Mouse (Mus musculus): ENCODE measurements around the gene Vkorc1l1. TPM values are rescaled to one million over a fixed set of nuclear protein-coding genes. Genes with fewer than 3 reads are reported as not detected.

The Vkorc1l1 gene
- polyA plus RNA-seq, 1 experiment from 2014 or later, result 31.3 TPM

- H3K27me3 ChIP-seq, result no peaks in the 10 kb centered on the region
- no peak overlapping the region for H3K4me2 ChIP-seq
- H3K4me1 ChIP-seq (replicated peaks), result no peaks in the 10 kb centered on the region
- no peak for ATAC-seq (ENCODE audit: low FRiP score, low read depth)
- H3K4me3 ChIP-seq, result no peak overlapping the region
- 94% methylated on average over 4 of the region's 4 CpGs for WGBS
- H3K9ac ChIP-seq, result no peak overlapping the region
- H3K27ac ChIP-seq (replicated peaks), result no peak overlapping the region
- peaks cover 10% of the 10 kb centered on the region; the same call in 1 of the 2 replicates for H3K36me3 ChIP-seq
- no peaks in the 10 kb centered on the region for H3K9me3 ChIP-seq
Observed at GRCm38 (mm10) chr5:130009784-130010183, 68.0 kb downstream of the Vkorc1l1 start.

DNA sequence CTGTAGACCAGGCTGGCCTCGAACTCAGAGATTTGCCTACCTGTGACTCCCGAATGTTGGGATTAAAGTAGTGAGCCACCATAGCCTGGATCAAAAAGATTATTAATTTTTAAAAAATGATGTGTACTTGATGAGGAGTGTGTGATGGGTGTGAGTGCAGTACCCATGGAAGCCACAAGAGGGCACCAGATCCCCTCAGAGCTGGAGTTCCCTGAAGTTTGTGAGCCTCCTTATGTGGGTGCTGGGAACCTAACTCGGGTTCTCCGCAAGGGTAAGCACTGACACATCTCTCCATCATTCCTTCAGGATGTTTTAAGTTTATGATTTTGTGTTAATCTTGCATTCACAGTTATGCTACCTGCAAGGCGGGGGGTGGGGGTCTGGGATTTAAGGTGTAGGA is 69.2 kb downstream of the Vkorc1l1 start:
- Histone ChIP-seq H3K9me3 (no peaks in the 10 kb centered on the region), H3K27me3 (no peaks in the 10 kb centered on the region), H3K4me2 (no peak overlapping the region), H3K36me3 (peaks cover 13% of the 10 kb centered on the region; the same call in 1 of the 2 replicates), H3K4me3 (no peak overlapping the region), H3K4me1 (replicated peaks) (no peaks in the 10 kb centered on the region), H3K9ac (no peak overlapping the region), H3K27ac (replicated peaks) (no peak overlapping the region)
- no peak for ATAC-seq (ENCODE audit: low FRiP score, low read depth)
- 97% methylated on average over 5 of the region's 5 CpGs for WGBS

DNA sequence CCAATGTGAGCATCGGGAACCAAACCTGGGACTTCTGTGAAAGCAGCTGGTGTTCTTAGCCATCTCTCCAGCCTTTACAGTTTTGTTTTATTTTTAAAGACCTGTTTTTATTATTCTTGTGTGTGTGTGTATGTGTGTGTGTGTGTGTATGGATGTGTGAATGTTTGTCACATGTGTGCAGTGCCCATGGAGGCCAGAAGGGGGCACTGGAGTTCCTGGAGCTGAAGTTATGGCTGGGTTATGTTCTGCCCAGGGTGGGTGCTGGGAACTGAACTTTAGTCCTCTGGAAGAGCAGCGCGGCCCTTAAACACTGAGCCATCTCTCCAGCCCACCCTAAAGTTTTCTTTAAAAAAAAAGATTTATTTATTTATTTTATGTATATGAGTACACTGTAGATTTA is 73.3 kb downstream of the Vkorc1l1 start:
- peaks cover 13% of the 10 kb centered on the region; the same call in 1 of the 2 replicates for H3K36me3 ChIP-seq
- H3K9ac ChIP-seq, result no peak overlapping the region
- H3K4me2 ChIP-seq, result no peak overlapping the region
- no peaks in the 10 kb centered on the region for H3K27me3 ChIP-seq
- H3K4me3 ChIP-seq, result no peak overlapping the region
- no peaks in the 10 kb centered on the region for H3K4me1 ChIP-seq (replicated peaks)
- no peak overlapping the region for H3K27ac ChIP-seq (replicated peaks)
- H3K9me3 ChIP-seq, result no peaks in the 10 kb centered on the region
- 100% methylated on average over 3 of the region's 3 CpGs for WGBS
- no peak for ATAC-seq (ENCODE audit: low FRiP score, low read depth)

DNA sequence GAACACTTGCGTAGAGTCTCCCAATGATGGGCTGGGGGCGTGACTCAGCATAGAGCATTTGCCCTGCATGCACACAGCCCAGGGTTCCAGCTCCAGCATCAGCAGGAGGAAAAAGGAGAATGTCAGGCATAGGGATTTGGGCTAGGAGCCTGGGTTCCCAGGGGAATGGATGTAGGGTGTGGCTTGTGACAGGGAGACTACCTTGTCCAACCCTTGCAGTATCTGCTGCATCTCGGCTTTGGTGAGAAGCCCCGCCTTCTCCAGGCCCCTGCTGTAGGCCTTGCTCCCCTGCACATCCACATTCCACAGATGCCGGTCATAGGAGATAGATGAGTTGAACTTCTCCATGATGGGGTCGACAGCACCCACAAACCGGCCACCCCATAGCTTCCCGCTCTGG is 77.7 kb downstream of the Vkorc1l1 start:
- H3K4me1 ChIP-seq (replicated peaks), result peaks cover 16% of the 10 kb centered on the region; the same call in 1 of the 2 replicates
- peaks cover 3% of the 10 kb centered on the region; the same call in 1 of the 2 replicates for H3K36me3 ChIP-seq
- H3K4me3 ChIP-seq, result no peak overlapping the region
- ATAC-seq (ENCODE audit: low FRiP score, low read depth), result no peak
- 77% methylated on average over 8 of the region's 8 CpGs for WGBS
- no peak overlapping the region for H3K4me2 ChIP-seq
- H3K27me3 ChIP-seq, result no peaks in the 10 kb centered on the region
- H3K9ac ChIP-seq, result no peak overlapping the region
- no peak overlapping the region for H3K27ac ChIP-seq (replicated peaks)
- H3K9me3 ChIP-seq, result no peaks in the 10 kb centered on the region

DNA sequence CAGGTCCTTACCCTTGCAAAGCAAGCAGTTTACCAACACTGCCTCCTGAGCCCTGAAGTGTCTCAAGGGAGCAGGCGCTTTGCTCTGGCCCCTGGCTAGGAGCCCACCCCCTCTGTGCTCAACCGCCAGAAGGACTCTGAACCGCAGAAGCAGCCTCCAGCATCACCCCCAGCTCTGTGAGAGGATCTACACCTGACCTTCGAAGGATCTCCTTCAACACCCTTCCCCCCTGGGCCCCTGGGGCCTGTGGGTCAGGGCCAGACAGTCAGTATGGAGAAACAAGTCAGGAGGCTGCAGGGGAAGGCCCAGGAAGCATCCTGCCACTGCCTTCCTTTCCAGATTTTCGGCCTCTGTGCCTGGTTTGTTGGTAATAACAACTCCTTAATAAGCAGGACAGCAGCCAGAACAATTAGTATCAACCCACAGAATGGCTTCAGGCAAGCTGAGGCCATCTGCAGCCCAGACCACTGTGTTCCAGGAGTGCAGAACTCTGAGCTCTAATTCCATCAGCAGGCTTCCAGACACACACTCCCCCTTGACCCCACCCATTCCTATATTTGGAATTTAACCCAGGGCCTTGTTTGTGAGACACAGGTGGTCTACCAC is 79.7 kb downstream of the Vkorc1l1 start:
- peaks cover 18% of the 10 kb centered on the region; the same call in 1 of the 2 replicates for H3K4me1 ChIP-seq (replicated peaks)
- ATAC-seq (ENCODE audit: low FRiP score, low read depth), result no peak
- H3K9me3 ChIP-seq, result no peaks in the 10 kb centered on the region
- 0 out of 2 replicates have a peak overlapping the region, but pooled peaks have one; percentile 34 for H3K27ac ChIP-seq (replicated peaks)
- 57% methylated on average over 5 of the region's 5 CpGs for whole genome bisulfite sequencing
- no peaks in the 10 kb centered on the region for H3K36me3 ChIP-seq
- no peak overlapping the region for H3K4me3 ChIP-seq
- no peak overlapping the region for H3K4me2 ChIP-seq
- no peaks in the 10 kb centered on the region for H3K27me3 ChIP-seq
- no peak overlapping the region for H3K9ac ChIP-seq

DNA sequence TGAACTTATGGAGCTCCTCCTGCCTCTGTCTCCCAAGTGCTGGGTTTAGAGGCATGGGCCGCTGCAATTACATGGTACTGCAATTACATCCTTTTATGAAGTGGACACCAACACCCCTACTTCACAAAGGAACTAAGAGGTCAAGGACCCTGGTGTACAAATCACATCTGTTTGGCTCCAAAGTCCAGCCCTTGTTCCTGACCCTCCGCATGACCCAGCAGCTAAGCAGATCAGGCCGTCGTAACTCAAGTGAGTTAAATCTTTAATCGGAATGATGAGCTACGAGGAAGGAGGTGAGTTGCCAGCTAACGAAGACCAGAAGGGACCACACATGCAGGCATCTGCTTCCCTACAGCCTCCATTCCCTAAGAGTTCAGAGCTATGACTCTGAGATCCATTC is 80.6 kb downstream of the Vkorc1l1 start:
- Histone ChIP-seq H3K4me2 (no peak overlapping the region), H3K36me3 (no peaks in the 10 kb centered on the region), H3K4me3 (no peak overlapping the region), H3K27me3 (no peaks in the 10 kb centered on the region), H3K4me1 (replicated peaks) (peaks cover 18% of the 10 kb centered on the region; the same call in 1 of the 2 replicates), H3K9me3 (no peaks in the 10 kb centered on the region), H3K9ac (no peak overlapping the region), H3K27ac (replicated peaks) (no peak overlapping the region)
- WGBS, result 88% methylated on average over 7 of the region's 7 CpGs
- ATAC-seq (ENCODE audit: low FRiP score, low read depth), result no peak

DNA sequence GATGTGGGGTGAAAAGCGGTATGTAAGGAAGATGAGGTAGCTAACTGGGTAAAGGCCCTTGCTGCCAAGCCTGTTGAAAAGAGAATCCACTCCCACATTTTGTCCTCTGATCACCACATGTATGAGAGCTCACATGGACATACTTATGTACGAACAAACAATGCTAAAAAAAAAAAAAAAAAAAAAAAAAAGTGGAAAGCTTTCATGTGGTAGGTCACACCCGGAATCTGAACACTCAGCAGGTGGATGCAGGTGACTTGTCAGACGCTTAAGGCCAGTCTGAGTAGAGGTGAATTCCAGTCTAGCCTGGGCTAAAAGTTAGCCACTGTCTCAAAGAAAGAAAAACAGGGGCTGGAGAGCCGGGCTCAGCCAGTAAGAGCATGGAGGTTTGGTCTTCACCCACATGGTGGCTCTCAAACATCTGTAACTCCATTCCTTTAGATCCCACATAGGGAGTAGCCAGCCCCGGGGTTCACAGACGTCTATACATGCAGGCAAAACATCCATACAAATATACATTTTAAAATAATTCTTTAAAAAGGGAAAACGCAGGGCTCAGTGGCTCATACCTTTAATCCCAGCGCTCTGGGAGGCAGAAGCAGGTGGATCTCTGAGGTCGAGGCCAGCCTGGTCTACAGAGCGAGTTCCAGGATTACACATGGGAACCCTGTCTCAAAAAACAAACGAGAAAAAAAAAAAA is 81.4 kb downstream of the Vkorc1l1 start:
- Histone ChIP-seq H3K9me3 (no peaks in the 10 kb centered on the region), H3K4me3 (peak overlapping the region; percentile 68), H3K4me1 (replicated peaks) (peaks cover 18% of the 10 kb centered on the region; the same call in 1 of the 2 replicates), H3K36me3 (no peaks in the 10 kb centered on the region), H3K4me2 (peak overlapping the region; percentile 98), H3K27me3 (no peaks in the 10 kb centered on the region), H3K9ac (no peak overlapping the region), H3K27ac (replicated peaks) (no peak overlapping the region)
- no peak for ATAC-seq (ENCODE audit: low FRiP score, low read depth)
- WGBS, result 40% methylated on average over 12 of the region's 12 CpGs

- Histone ChIP-seq H3K9ac (peak overlapping the region; percentile 68), H3K27me3 (no peaks in the 10 kb centered on the region), H3K36me3 (no peaks in the 10 kb centered on the region), H3K9me3 (no peaks in the 10 kb centered on the region), H3K4me3 (peak overlapping the region; percentile 68), H3K4me1 (replicated peaks) (peaks cover 18% of the 10 kb centered on the region; the same call in 1 of the 2 replicates), H3K4me2 (peak overlapping the region; percentile 98), H3K27ac (replicated peaks) (peak overlapping the region; percentile 84)
- WGBS, result under 1% methylated on average over 32 of the region's 32 CpGs
- peak; percentile 87 for ATAC-seq (ENCODE audit: low FRiP score, low read depth)
Observed at GRCm38 (mm10) chr5:130023767-130024539, 82.2 kb downstream of the Vkorc1l1 start.

DNA sequence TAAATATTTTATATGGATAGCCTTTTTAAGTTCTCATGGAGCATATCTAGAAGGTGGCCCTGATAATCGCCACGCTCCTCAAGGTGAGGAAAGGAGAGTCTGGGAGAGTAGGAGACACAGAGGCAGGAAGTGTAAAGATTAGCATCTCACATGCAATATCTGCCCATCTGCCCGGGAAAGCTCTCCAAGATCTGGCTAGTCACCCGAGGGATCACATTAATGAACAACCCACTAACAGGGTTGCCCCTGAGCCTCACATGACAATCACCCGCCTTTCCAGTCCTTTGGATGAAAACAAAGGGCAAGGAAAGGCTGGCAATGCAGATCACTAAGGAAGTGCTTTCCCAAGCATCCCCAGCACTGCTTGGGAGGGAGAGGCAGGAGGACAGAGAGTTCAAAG is 85.4 kb downstream of the Vkorc1l1 start:
- no peak for ATAC-seq (ENCODE audit: low FRiP score, low read depth)
- no peak overlapping the region for H3K4me3 ChIP-seq
- H3K27ac ChIP-seq (replicated peaks), result no peak overlapping the region
- H3K9me3 ChIP-seq, result no peaks in the 10 kb centered on the region
- H3K4me2 ChIP-seq, result no peak overlapping the region
- H3K36me3 ChIP-seq, result no peaks in the 10 kb centered on the region
- H3K4me1 ChIP-seq (replicated peaks), result peaks cover 27% of the 10 kb centered on the region
- H3K27me3 ChIP-seq, result no peaks in the 10 kb centered on the region
- H3K9ac ChIP-seq, result no peak overlapping the region
- 76% methylated on average over 5 of the region's 5 CpGs for WGBS

GRCm38 (mm10) chr5:130027696-130028095 is 85.9 kb downstream of the Vkorc1l1 start:
- Histone ChIP-seq H3K36me3 (no peaks in the 10 kb centered on the region), H3K9me3 (no peaks in the 10 kb centered on the region), H3K9ac (no peak overlapping the region), H3K4me1 (replicated peaks) (peaks cover 27% of the 10 kb centered on the region), H3K27me3 (no peaks in the 10 kb centered on the region), H3K4me3 (no peak overlapping the region), H3K4me2 (no peak overlapping the region), H3K27ac (replicated peaks) (no peak overlapping the region)
- WGBS, result 83% methylated on average over 7 of the region's 7 CpGs
- ATAC-seq (ENCODE audit: low FRiP score, low read depth), result no peak

GRCm38 (mm10) chr5:130029142-130029897 is 87.5 kb downstream of the Vkorc1l1 start, which contains the start of the genes Asl and Crcp:
Gene Asl, minus strand, starts transcription at chr5:130029247.
Gene Crcp, plus strand, starts transcription at chr5:130029290.
- ATAC-seq (ENCODE audit: low FRiP score, low read depth), result peak; percentile 88
- 1% methylated on average over 51 of the region's 51 CpGs for WGBS
- peak within 1 kb of the TSS; percentile 94 for H3K27ac ChIP-seq (replicated peaks)

More at GRCm38 (mm10) chr5:130029142-130029897, 87.5 kb downstream of the Vkorc1l1 start, which contains the start of the genes Asl and Crcp:
- H3K9ac ChIP-seq, result peak within 1 kb of the TSS; percentile 68
- no peaks in the 10 kb centered on the region for H3K9me3 ChIP-seq
- H3K4me3 ChIP-seq, result peak within 1 kb of the TSS; percentile 71
- H3K4me2 ChIP-seq, result peak within 1 kb of the TSS; percentile 59
- H3K27me3 ChIP-seq, result no peaks in the 10 kb centered on the region
- peaks cover 12% of the 10 kb centered on the region for H3K4me1 ChIP-seq (replicated peaks)
- no peaks in the 10 kb centered on the region for H3K36me3 ChIP-seq

Data from hindbrain, embryonic 15.5 days (tissue).